Mouse (Mus musculus) myocyte (in vitro differentiated cells): ENCODE results near the gene Ccdc85b. TPM values are rescaled to one million over a fixed set of nuclear protein-coding genes. Genes with fewer than 3 reads are reported as not detected.

Experiments used
- H3K27me3 ChIP-seq: one replicate; pipeline ENCODE4 v1.6.1; 2011; ENCODE audit not compliant: control insufficient read depth, insufficient read depth, insufficient read length
- H3K36me3 ChIP-seq: one replicate; pipeline ENCODE4 v1.6.1; 2011; ENCODE audit not compliant: control insufficient read depth, insufficient read depth
- H3K4me2 ChIP-seq: one replicate; pipeline ENCODE4 v1.6.1; 2011; ENCODE audit warnings: low read depth, control low read depth
- H3K4me3 ChIP-seq: one replicate; pipeline ENCODE4 v1.5.1; 2011; ENCODE audit warnings: mild to moderate bottlenecking, control low read depth, moderate library complexity
- H3K79me2 ChIP-seq: one replicate; pipeline ENCODE4 v1.6.1; 2011; ENCODE audit not compliant: control insufficient read depth, insufficient read depth
- H3ac ChIP-seq: one replicate; pipeline ENCODE4 v1.6.1; 2011; ENCODE audit not compliant: control insufficient read depth, insufficient read length
- CEBPB ChIP-seq: IDR thresholded peaks from 2 replicates; pipeline ENCODE4 v1.6.1; 2011; ENCODE audit warnings: mild to moderate bottlenecking, moderate library complexity; ENCODE audit not compliant: poor library complexity, insufficient read depth, severe bottlenecking
- E2F4 ChIP-seq: IDR thresholded peaks from one replicate; pipeline ENCODE4 v1.6.1; 2011; ENCODE audit warnings: mild to moderate bottlenecking, control low read depth, moderate library complexity; ENCODE audit not compliant: insufficient read depth
- MAX ChIP-seq: IDR thresholded peaks from one replicate; pipeline ENCODE4 v1.6.1; 2011; ENCODE audit warnings: low read depth, mild to moderate bottlenecking, control low read depth
- MYOD1 ChIP-seq, 3 experiments: IDR thresholded peaks; one replicate each; pipeline ENCODE4 v1.6.1; 2011; ENCODE audit warnings: control low read depth in 2 of 3, low read depth in 2 of 3, mild to moderate bottlenecking in 2 of 3, moderate library complexity in 1 of 3; ENCODE audit not compliant: insufficient read length in 2 of 3, control insufficient read depth in 1 of 3
- MYOG ChIP-seq, 3 experiments: IDR thresholded peaks; one replicate each; pipeline ENCODE4 v1.6.1; 2011; ENCODE audit warnings: control low read depth in 2 of 3, low read depth in 2 of 3, mild to moderate bottlenecking in 2 of 3; ENCODE audit not compliant: insufficient read length in 2 of 3, control insufficient read depth in 1 of 3, insufficient read depth in 1 of 3
- POLR2A ChIP-seq: IDR thresholded peaks from one replicate; pipeline ENCODE4 v1.6.1; 2011; ENCODE audit warnings: low read depth, mild to moderate bottlenecking, control low read depth, moderate library complexity; ENCODE audit not compliant: insufficient read length
- POLR2AphosphoS2 ChIP-seq: IDR thresholded peaks from one replicate; pipeline ENCODE4 v1.6.1; 2011; ENCODE audit warnings: low read depth, control low read depth; ENCODE audit not compliant: insufficient read length
- REST ChIP-seq: IDR thresholded peaks from one replicate; pipeline ENCODE4 v1.6.1; 2011; ENCODE audit warnings: mild to moderate bottlenecking, control low read depth, moderate library complexity; ENCODE audit not compliant: insufficient read depth, insufficient read length
- SRF ChIP-seq: IDR thresholded peaks from one replicate; pipeline ENCODE4 v1.6.1; 2011; ENCODE audit warnings: low read depth; ENCODE audit not compliant: control insufficient read depth, insufficient read length
- TCF12 ChIP-seq: IDR thresholded peaks from one replicate; pipeline ENCODE4 v1.6.1; 2011; ENCODE audit warnings: mild to moderate bottlenecking, control low read depth; ENCODE audit not compliant: poor library complexity, insufficient read depth, severe bottlenecking
- TCF3 ChIP-seq: IDR thresholded peaks from one replicate; pipeline ENCODE4 v1.6.1; 2011; ENCODE audit warnings: low read depth, control low read depth; ENCODE audit not compliant: insufficient read length
- USF1 ChIP-seq: IDR thresholded peaks from one replicate; pipeline ENCODE4 v1.6.1; 2011; ENCODE audit warnings: low read depth, mild to moderate bottlenecking, control low read depth, moderate library complexity
- polyA plus RNA-seq: library from polyadenylated mRNA; unstranded; fragments of >200 nt; fragmentation: generic; extraction: Trizol; gene quantifications from one replicate; pipeline ENCODE4 v1.2.1, GENCODE M21; 2012; ENCODE audit warnings: missing spikeins

Gene Ccdc85b
- polyA plus RNA-seq, 1 experiment: 10.7 TPM

DNA sequence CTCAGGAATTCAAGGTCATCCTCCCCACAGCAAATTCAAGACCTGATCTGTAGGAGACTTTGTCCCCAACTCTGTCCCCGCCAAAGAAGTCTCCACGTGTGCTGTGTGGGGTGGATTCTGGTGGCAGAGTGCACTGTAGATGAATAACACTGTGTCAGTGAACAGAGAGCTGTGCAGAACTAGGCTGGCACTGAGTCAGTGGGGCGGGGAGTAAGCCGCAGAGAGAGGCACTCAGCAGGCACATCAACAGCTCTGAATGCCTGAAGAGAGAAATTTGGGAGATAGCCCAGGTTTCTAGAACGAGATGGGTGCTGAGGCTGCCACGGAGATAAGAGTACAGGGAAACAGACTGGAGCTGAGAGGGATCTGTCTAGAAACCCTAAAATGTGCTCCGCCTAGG is 1.3 kb upstream of the Ccdc85b start:
- TF ChIP-seq TCF3 (no peak), SRF (no peak)
- H3K27me3 ChIP-seq: no peaks in the 10 kb centered on the region
- no peak overlapping the region for H3K4me3 ChIP-seq
- no peak overlapping the region for H3ac ChIP-seq
- H3K79me2 ChIP-seq: peaks cover 42% of the 10 kb centered on the region
- H3K36me3 ChIP-seq: peaks cover 5% of the 10 kb centered on the region
- peak overlapping the region; percentile 96 for H3K4me2 ChIP-seq

DNA sequence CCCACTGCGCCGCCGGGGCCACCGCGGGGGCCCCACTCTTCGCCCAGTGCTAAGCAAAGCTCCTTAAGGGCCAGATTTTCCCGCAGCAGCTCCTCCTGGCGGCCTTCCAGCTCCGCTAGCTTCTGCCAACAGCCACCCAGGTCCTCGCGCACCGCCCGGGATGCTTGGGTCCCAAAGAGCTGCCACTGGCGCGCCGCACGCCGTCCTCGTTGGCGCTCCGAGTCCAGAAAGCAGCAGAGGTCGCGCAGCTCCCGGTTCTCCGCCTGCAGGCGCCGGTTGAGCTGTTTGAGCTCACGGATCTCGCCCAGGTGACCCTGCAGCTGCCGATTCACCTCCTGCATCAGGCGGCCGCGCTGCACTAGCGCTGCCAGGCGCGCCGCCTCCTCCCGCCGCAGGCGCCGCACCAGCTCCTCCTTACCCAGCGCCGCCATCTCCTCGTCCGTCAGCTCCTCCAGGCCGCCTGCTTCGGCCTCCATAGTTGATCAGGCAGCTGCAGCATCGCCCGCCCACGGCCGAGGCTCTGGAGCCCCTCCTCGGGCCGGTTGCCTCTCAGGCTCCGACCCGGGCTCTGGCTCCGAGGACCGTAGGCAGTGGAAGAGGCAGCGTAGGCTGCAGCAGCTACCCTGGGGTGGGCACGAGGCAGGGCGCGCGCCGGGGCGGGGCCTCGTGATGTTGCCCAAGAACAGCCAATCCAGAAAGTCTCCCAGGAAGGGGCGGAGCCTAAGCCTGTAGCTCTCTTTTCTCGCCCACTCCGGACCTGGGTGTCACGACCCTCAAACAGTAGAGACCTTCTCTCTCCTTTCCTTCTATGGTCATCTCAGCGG is 560 bp downstream of the Ccdc85b start:
- peak overlapping the region; percentile 63 for H3ac ChIP-seq
- H3K36me3 ChIP-seq: peaks cover 6% of the 10 kb centered on the region
- no peaks in the 10 kb centered on the region for H3K27me3 ChIP-seq
- H3K4me2 ChIP-seq: peak overlapping the region; percentile 93
- no peak for TF ChIP-seq TCF3
- no peak for TF ChIP-seq CEBPB
- no peak for TF ChIP-seq E2F4
- peak; percentile 42 for TF ChIP-seq SRF
- no peak for TF ChIP-seq TCF12
- TF ChIP-seq MYOD1 (IDR thresholded peaks at IDR 0.05; ENCODE audit: control insufficient read depth in 1 of 3, insufficient read length in 2 of 3, low read depth in 2 of 3): peak in 1 of 3 experiments; percentile 31
- TF ChIP-seq POLR2A: peak; percentile 92
- TF ChIP-seq MYOG (IDR thresholded peaks at IDR 0.05; ENCODE audit: control insufficient read depth in 1 of 3, insufficient read depth in 1 of 3, insufficient read length in 2 of 3, low read depth in 2 of 3): peak in 1 of 3 experiments; percentile 35
- peak; percentile 76 for TF ChIP-seq POLR2AphosphoS2
- TF ChIP-seq USF1: no peak
- peak overlapping the region; percentile 48 for H3K4me3 ChIP-seq
- peaks cover 57% of the 10 kb centered on the region for H3K79me2 ChIP-seq

DNA sequence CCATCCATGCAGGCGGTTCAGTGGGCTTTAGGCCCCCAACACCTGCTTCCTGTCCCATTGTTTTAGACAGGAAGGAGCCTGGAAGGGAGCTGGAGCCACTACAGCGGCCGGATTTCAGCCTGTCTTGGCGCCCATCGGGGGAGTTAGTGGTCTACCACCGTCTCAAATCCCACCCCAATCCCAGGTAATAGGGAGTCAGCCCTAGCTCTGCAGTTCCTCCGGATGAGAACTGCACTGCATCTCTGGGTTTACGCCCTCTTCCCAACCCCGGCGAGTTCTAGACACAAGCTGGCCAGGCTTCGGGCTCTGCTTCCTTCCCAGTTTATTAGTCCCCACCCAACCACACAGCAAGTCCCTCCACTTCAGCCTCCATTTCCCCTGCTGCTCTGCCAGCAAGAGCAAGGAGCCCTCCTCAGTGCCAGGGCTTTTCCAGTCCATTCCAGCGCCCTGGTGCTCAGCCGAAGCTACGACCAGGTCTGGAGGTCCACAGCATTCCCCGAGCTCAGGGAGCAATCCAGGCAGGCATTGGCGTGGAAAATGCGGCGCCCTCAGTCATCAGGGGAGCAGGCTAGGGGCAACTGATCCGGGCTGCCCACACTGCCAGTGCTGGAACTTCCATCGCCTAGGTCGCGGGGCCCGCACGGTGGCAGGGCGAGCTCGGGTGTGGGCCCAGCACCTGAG is 1.3 kb downstream of the Ccdc85b start:
- Histone ChIP-seq H3K36me3 (peaks cover 6% of the 10 kb centered on the region), H3K4me3 (peak overlapping the region; percentile 48), H3ac (peak overlapping the region; percentile 63), H3K27me3 (no peaks in the 10 kb centered on the region), H3K79me2 (peaks cover 57% of the 10 kb centered on the region), H3K4me2 (peak overlapping the region; percentile 93)
- TF ChIP-seq MAX (no peak), USF1 (no peak), POLR2AphosphoS2 (peak; percentile 10)

DNA sequence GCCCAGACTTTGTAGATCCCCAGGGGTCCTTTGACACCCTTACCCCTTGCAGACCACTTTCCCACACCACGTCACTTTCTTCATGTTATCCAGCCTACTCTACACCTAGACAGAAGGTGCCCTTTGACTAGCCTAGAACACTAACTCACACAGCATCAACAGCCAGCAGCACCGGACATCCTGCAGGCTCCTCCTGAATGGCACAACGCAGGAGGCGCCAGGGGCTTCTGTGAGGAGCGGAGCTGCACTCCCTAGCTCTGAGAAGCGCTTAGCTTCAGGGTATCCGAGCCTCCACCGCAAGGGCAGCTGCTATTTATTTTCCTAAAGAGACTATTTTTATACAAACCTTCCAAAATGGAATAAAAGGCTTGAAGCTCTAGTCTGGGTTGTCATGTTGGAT is 2.1 kb downstream of the Ccdc85b start:
- H3K36me3 ChIP-seq: peaks cover 6% of the 10 kb centered on the region
- peak overlapping the region; percentile 93 for H3K4me2 ChIP-seq
- no peak for TF ChIP-seq CEBPB
- no peak for TF ChIP-seq TCF3
- TF ChIP-seq POLR2A: no peak
- no peak for TF ChIP-seq TCF12
- no peak for TF ChIP-seq POLR2AphosphoS2
- TF ChIP-seq MAX: no peak
- TF ChIP-seq MYOG (IDR thresholded peaks at IDR 0.05; ENCODE audit: control insufficient read depth in 1 of 3, insufficient read depth in 1 of 3, insufficient read length in 2 of 3, low read depth in 2 of 3): no peak
- no peak for TF ChIP-seq SRF
- TF ChIP-seq USF1: no peak
- TF ChIP-seq MYOD1 (IDR thresholded peaks at IDR 0.05; ENCODE audit: control insufficient read depth in 1 of 3, insufficient read length in 2 of 3, low read depth in 2 of 3): no peak
- TF ChIP-seq REST: no peak
- TF ChIP-seq E2F4: no peak
- H3K27me3 ChIP-seq: no peaks in the 10 kb centered on the region
- peaks cover 57% of the 10 kb centered on the region for H3K79me2 ChIP-seq
- no peak overlapping the region for H3ac ChIP-seq
- peak overlapping the region; percentile 48 for H3K4me3 ChIP-seq

DNA sequence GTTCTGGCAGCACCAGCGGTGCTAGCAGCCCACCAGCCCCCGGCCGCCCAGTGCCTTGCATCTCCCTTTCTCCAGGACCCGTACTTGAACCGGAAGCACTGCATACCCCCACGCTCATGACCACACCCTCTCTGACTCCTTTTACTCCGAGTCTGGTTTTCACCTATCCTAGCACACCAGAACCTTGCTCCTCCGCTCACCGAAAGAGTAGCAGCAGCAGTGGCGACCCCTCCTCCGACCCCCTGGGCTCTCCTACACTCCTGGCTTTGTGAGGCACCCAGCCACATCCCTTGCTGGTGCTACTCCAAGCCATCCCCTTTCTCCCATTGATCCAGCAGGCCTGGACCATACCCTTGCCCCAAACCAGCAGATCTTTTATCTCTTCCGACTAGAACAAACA is 2.7 kb downstream of the Ccdc85b start:
- TF ChIP-seq TCF12 (no peak), TCF3 (no peak), POLR2A (peak; percentile 4), REST (no peak), E2F4 (no peak)
- no peak overlapping the region for H3K4me3 ChIP-seq
- no peaks in the 10 kb centered on the region for H3K27me3 ChIP-seq
- H3K36me3 ChIP-seq: peaks cover 6% of the 10 kb centered on the region
- peaks cover 61% of the 10 kb centered on the region for H3K79me2 ChIP-seq
- no peak overlapping the region for H3ac ChIP-seq
- peak overlapping the region; percentile 93 for H3K4me2 ChIP-seq
